Mouse (Mus musculus): Measurements from ENCODE around the gene Pnldc1.
A peak's percentile ranks its signal among the peaks of the same experiment; 100 is the strongest.
"Not testable (repeated sequence)": the region's sequence is repeated elsewhere in the genome, so short reads cannot be mapped to it uniquely, and the experiment has no call there.

The Pnldc1 gene

DNA sequence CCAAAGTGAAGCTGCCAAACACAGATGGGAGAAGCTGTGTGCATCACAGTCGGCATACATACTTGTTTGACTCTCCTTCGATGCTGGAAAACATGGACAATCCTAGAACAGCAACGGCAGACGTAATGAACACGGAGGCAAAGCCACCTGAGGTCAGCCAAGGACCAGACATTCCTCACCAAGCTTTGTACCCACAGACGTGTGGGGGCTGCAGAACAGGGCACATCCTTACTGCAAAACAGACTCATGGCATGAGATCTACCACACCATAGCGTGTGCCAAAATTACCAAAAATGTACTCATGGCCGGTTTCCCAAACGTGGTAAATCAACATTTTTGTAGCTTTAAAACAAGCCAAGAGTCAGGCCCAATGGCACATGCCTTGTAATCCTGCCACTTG lies 3.6 kb downstream of the Pnldc1 start:
- DNase-seq (ENCODE audit: low spot score): no peak

DNA sequence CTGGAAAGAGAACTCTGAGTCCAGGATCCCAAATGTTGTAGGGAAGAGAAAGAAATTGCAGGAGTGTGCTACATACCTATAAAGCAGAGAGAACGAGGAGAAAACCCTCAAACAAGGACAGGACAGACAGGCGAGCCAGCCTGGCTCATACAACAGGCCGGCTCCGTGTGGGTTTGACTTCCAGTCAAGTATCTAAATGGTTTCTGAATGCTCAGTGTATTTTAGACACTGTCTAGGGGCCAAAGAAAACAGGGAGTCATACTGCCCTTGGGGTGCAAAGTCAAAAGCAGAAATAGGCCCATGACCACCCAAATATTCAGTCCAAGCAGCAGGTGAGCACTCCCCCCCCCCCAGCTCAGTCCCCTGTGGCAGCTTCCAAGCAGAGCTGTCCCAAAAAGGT lies 4.2 kb downstream of the Pnldc1 start:
- no peak for DNase-seq (ENCODE audit: low spot score)

DNA sequence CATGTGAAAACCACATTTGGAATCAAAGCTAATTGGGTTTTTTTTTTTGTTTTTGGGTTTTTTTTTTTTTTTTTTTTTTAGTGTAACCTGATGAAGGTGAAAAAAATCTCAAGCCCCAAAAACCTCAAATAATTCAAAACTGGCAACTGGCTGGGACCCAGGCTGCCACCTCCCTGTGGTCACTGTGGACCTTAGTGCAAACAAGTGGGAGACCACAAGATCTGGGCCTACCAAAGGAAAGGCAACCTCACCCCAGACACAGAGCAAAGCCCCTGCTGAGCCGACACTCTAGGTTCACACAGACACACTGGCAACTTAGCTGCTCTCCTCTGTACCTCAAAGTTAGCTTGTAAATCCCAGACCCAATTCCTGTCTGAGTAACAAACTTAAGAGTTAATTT lies 5.7 kb downstream of the Pnldc1 start:
- no peak for DNase-seq (ENCODE audit: low spot score)

DNA sequence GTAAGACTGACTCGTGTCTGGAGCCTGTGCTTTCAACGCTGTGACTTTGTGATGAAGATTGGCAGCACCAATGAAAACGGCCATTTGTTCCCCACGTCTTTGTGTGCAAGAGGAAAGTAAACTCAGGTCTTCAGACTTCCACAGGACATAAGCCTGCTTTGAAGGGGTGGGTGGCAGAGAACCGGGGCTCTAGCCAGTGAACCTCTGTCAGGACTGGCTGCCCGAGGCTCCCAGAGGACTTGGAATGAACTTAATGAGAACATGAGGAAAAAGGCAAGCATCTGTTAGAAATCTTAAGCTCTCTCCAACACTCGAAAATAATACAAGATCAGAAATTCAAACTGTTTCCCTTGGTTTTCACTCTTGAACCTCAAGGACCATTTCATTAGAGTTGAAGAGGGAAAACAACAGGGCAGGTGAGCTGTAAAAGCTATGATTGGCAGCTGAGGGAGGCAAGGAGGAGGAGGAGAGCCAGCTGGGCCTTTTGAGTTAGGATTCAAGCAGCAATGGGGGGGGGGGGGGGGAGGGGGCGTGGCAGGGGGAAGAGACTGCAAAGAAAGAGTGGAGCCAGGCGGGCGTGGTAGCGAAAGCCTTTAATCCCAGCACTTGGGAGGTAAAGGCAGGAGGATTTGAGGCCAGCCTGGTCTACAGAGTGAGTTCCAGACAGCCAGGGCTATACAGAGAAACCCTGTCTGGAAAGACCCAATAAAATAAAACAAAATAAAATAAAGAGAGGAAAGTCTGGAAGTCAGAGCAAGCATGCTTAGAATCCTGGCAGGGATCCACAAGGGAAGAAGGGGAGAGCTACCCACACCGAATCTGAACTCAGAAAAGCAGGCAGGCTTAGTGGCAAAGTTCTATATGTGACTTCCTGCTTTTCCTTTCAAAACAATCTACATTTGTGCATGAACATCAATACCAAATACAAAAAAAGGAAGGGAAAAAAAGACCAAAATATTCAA lies 6.4 kb downstream of the Pnldc1 start:
- DNase-seq (ENCODE audit: low spot score): peak; percentile 36

DNA sequence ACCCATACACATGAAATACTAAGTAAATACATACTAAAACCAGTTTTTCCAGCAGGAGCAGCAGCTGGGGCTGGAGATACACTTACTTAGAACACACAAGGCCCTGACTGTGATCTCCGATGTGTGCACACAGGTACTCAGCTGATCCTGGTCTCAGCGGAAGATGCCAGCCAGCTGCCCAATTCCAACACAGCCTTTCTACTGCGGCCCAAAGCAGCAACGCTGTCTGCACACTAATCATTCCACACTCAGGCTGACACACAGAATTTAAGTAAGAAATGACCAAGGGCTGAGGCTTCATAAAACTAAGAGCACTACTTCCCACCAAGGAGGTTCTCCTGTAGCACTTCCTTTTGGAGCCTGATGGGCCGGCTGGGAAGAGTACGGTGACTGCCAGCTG lies 7.7 kb downstream of the Pnldc1 start:
- DNase-seq (ENCODE audit: low spot score): no peak

DNA sequence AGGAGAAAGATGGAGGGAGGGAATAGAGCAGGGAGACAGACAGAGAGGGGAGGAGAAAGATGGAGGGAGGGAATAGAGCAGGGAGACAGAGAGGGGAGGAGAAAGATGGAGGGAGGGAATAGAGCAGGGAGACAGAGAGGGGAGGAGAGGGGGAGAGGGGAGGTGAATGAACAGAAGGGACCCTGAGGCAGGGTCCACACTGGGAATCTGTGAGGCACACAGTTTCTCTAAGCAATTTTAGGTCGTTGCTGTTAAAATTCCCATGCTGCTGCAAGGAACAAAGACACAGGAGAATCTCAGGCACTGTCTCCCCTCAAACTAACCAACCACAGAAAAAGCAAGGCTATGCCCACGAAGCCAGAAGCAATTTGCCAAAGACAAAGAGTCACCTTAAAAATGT lies 11.4 kb downstream of the Pnldc1 start:
- DNase-seq (ENCODE audit: low spot score): not testable (repeated sequence)

DNA sequence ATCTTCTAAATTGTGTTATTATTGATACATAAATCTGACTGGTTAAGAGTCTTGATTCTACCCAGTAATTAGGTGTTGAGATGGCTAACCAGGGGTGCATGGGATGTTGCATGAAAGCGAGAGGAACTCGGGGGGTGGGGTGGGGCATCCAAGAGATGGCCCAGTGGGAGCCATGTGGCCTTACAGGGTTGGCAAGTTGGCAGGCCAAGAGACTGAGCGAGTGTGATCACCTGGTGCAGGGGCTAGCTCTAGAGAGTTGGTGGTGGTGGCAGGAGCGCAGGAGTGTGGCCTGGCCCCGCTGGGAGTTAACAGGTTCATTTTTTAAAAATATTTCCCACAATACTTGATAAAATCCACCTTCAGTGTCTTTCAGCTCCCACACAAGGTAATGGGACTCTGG lies 12.4 kb downstream of the Pnldc1 start:
- no peak for DNase-seq (ENCODE audit: low spot score)

DNA sequence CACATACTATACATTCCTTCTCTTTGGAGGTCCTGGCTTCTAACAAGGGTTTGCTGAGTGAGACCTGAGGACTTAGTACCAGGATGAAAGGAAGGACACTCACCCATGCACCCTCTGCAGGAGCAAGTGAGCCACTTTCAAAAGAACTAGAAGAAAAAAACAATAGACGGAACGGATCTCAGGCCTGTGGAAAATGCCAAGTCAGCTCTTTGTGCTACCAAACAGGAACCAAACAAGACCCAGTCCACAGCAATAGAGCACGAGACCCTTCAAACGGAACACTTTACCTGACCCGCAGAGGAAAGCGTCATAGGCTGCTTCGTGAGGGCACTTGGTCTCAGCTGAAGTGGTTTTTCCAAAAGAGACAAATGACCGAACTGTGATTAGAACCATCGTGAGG lies 18.0 kb downstream of the Pnldc1 start:
- no peak for DNase-seq (ENCODE audit: low spot score)

DNA sequence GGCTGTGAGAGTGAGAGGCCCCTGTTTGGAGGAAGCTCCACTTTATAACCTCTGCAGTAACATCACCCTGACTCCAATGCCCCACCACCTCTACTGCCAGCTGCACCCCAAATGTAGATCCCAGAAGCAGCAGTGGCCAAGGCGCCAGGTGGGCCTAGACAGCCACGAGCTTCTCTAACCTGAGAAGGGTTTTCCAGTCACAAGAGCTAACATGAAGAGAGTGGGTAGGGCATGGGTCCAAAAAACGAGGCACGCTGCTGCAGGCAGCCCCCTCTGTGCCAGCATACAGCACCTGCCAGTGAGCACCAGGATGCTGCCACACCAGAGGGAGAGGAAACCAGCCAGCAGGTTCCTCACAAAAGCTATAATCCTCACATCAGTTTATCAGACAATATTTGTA lies 19.0 kb downstream of the Pnldc1 start:
- no peak for DNase-seq (ENCODE audit: low spot score)

DNA sequence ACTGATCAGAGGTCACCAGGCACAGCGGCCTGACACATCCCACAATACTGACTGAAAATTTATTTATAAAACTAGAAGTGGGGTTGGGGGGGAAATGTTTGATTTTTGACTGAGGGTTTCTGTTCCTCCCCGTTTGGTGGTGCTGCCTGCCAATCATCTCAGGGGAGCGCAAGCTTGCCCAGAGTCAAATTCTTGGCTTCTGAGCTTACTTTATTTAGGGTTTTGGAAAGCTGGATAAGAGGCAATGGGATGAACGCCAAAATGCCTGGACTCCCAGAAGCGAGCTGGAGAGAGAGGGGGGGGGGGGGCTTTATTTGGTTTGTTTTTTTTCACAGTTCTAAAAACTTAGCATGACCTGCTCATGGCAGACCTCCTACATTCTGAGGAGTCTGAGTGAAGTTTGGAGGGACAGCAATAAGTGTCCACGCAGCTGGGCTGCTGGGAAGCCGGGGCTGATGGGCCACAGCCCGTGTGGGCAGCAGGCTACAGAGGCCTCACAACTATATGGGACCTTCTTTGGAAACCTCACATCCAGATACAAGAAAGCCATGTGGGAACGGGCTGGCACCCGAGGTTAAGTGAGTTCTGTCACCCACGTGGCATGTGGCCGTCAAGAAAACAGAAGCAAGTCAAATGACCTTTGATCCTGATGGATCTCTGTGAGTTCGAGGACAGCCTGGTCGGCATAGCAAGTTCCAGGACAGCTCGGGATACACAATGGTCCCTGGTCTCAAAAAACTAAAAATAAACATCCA lies 22.8 kb downstream of the Pnldc1 start:
- no peak for DNase-seq (ENCODE audit: low spot score)

DNA sequence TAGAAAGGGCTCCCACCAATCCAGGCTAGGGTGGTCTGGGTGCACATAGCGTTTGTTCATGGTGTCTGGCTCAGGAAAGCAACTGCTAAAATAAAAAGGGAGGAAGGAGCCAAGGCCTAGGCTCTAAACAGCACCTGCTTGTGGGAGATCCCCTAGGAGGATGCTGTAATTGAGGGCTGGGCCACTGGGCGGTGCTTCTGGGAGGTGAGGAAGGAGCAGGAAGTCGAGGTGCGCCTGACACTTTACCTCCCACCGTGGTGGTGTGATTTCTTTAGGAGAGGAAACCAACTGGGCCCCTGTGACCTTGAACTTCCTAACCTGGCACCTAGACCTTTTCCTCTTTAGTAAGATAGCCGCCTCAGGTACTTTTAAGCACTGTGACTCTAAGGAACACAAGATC lies 23.4 kb downstream of the Pnldc1 start:
- no peak for DNase-seq (ENCODE audit: low spot score)

DNA sequence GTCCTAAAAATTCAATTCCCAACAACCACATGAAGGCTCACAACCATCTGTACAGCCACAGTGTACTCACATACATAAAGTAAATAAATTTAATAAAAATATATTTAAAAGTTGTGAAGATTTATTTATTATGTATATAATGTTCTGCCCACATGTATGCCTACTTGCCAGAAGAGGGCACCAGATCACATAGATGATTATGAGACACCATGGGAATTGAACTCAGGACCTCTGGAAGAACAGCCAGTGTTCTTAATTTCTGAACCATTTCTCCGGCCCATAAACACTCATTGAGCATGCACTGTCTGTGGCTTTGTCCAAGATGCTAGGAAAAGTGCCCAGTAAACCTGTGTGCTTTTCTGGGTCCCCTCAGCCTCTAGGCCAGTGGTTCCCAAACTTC lies 28.8 kb downstream of the Pnldc1 start:
- no peak for DNase-seq (ENCODE audit: low spot score)

DNA sequence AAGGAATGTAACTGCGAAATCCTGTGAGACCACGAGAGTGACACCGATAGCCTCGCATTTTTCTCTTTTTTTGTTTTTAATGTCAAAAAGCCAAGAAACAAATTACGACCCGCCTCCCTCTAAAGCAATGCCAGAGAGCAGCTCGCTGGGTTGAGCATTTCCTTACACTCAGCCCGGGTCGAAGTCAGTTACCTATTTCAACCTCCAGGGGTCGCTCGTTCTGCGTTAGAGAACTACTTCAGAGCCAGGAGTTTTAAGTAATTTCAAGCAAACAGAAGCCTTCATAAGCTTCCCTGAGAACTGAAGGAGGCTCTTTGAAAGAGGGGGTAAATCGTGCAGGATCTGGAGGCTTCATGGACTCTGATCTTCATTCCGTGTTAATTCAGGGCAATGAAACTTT lies 29.9 kb downstream of the Pnldc1 start:
- peak; percentile 95 for DNase-seq (ENCODE audit: low spot score)

DNA sequence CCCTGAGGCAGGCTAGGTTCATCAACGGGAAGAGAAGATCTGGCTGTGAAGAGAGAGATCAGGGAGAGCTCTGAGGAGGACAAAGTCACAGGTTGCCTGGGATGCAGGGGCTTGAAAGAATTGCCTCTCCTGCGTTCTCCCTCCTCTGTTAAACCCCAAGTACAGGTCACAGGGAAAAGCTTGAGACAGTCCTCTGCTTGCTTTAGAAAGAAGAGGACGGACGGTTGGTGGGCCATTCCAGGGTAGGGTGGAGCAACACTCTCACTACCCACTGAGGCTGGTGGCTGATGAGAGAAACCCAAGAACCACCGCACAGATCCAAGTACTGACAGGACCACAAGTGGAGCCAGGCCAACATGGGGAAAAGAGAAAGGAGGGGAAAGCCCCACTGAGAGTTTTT lies 34.3 kb downstream of the Pnldc1 start, which contains the start of gene Mrgprh:
Gene Mrgprh, plus strand, starts transcription at position 301 of the 400 bp plus-strand sequence.
- DNase-seq (ENCODE audit: low spot score): no peak

DNA sequence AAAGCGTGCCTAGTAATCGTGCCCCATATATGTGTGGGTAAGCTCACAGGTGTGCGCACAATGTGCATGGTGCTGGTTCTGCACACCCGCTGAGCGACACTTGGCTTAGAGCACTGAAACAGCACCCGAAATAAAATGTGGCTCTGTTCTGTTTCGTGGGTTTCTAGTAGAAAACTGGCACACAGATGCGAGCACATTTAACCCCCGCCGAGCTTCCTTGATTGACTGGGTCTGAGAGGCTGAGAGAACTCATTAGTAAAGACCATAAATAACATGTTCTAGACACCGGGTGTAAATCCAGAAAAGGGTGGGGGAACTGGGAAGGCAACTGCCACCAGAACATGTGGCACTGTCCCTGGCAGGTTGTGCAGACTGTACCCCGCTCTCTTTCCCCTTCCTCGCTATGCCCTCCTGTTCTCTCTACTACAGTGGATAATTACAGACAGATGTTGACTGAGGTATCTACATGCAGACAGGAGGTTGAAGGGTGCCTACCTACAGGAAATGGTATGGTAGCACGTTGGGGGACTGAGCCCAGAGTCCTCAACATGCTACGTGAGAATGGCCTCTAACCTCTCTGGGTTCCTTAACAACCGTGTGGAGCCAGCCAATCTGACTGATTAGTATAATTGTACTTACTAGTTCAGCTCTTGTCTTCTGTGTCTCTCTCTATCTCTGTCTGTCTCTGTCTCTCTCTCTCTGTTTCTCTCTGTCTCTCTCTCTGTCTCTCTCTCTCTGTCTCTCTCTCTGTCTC lies 37.6 kb downstream of the Pnldc1 start:
- DNase-seq (ENCODE audit: low spot score): no peak

DNA sequence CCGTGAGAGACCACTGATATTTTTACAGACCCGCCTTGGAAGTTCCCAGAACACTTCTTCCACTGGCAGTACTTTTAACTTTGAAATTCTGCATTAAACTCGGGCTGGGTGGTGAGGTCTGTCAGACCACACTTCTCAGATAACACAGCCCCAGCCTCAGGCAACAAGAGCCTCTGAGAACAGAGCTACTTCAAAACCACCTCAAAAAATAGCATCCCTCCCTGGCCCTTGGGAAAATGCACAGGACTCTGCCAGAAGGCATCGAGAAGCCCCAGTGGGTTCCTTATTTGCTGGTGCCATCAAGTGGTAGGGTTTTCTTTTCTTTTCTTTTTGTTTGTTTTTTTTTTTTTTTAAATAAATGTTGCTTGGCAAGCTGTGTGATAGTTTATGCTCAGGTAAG lies 41.4 kb downstream of the Pnldc1 start:
- DNase-seq (ENCODE audit: low spot score): peak; percentile 15

DNA sequence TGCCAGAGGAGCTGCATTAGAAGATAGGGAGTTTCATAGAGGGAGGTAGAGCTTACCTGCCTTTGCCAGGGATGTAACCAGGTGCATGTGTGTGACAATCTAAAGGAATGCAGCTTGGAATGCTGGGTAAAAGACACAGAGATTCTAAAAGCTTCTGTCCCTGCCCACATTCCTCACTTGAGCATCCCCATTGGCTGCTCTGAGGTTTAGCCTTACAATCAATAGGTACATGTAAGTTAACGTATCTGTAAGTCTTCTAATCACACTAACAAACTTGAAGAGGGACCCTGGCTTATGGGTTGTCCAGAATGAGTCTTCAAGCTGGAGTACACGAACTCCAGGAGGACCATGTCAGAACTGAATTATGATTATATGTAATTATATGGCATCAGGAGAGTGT lies 42.0 kb downstream of the Pnldc1 start, which contains the start of gene Mas1:
Gene Mas1, minus strand, starts transcription at position 101 of the 400 bp plus-strand sequence.
- no peak for DNase-seq (ENCODE audit: low spot score)

DNA sequence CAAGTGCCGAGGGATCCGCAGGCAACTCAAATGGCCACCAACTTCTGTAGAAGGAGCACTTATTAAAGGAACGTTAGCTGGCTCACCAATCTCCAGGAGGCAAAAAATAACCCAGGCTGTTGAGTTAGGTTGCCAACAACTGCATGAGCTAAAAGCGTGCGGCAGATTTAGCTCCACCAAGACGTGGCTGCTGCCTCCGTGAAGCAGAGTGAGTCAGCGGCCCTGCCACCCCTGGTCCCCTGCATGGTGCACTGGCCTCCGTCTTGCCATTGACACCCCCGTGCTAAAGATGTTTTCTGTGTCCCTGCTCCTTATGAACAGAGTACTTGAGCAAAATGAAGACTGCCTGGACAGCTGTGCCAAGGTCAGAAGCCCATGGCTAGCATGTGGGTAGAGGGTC lies 43.2 kb downstream of the Pnldc1 start:
- no peak for DNase-seq (ENCODE audit: low spot score)

DNA sequence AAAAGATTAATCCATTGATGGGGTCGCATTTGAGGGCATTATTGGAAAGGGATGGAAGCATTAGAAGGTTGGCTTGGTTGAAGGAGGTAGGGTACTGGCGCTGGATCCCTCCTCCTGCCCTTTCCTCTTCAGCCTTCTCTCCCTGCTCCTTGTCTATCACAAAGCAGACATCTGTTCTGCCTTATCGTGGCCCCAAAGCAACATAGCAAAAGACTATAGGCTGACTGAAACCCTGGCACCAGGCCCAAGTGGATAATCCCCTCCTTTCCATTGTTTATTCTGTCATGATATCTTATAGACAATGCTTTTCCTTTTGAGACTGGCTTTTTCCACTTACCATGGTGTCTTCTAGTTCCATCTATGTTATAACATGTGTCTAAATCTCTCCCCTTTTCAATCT lies 44.6 kb downstream of the Pnldc1 start:
- DNase-seq (ENCODE audit: low spot score): no peak

DNA sequence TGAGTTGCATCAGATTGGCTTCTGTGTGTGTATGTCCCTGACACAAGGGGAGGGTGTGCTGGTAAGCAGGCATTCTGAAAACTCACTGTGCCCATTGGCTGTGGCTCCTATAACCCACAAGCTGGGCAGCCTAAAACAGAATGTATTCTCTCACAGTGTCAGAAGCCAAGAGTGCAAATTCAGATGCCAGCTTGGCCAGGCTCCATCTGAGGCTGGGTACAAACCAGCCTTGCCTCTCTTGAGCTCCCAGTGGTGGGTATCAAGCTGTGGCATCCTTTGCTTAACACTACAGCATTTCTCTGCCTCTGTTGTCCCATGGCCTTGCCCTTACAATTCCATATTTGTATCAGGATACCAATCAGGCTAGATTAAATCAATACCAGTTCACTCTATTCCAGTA lies 45.9 kb downstream of the Pnldc1 start:
- no peak for DNase-seq (ENCODE audit: low spot score)

DNA sequence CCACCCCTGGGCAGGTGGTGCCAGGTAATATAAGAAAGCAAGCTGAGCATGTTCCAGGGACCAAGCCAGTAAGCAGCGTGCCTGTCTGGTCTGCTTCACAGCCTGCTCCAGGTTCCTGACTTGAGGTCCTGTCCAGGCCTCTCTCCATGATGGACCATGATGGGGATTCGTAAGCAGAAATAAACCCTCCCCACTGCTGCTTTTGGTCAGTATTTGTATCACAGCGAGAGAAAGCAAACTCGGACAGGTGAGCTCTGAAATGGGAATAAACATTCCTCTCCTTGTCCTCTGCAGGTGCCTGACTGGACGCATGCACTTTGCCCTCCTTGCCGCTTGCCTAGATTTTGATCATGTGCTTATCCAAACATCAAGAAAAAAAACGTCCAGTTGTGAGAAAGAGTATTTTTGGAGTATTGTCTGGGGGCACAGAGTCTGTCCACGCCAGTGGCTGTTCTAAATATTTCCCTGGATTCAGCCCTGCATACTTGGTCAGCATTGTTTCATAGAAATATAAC lies 51.0 kb downstream of the Pnldc1 start:
- DNase-seq (ENCODE audit: low spot score): no peak

DNA sequence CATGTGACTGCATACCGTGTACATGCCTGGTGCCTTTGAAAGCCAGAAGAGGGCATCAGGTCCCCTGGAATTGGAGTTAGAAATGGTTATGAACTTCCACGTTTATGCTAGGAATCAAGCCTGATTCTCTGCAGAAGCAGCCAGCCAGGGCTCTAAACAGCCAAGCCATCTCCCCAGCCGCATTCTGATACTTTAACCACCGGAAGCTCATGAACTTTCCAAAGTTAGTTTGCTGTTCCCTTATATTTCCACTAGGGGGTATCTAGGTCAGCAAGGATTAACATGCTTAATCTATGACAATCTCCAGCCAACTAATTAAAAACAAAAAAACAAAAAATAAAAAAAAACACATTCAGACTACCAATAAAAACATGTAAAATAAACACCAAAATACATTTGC lies 52.0 kb downstream of the Pnldc1 start:
- DNase-seq (ENCODE audit: low spot score): peak; percentile 55

All from embryo, embryonic 10.5 days (tissue).